Mouse (Mus musculus): ENCODE data around the gene Polrmt.

DNA sequence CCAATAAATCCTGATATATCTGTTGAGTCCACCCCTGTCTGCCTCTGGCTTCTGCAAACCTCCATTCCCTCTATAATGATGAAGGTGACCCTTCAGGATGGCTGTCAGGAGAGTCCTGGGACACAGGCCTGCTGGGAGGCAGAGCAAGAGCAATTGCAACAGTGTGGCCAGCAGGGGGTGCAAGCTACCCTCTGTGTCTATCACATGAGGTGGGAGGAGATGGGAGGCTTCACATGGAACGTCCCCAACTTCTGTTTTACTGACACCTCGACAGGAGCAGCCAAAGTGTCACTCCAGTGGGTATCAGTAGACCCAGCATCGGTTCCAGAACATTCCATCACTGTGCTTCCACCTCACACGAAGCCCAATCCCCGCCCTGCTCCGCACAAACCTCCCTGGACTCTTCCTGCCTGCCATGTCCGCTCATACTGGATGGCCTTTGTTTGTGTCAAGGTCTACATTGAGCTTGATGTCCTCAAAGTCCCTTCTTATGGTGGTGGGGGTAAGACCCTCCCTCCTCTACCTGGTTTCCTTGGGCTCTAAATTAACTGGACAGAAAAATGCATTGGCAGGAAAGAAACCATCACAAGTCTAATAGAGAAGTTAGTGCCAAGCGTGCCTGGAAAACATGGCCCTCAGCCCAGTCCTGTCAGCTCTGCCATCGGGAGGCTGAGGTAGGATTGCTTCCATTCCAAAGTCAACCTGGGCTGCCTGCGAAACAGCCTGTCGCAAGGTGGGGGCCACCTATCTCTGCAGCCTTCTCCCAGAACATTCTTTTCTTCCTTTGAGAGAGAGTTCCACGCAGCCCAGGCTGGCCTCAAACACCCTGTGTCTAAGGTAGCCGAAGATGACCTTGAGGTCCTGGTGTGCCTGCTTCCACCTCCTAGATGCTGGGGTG is 50.9 kb downstream of the Polrmt start:
- TF ChIP-seq CTCF (conservative IDR thresholded peaks at IDR 0.05; ENCODE audit: low read length) = peak; percentile 77
- TF ChIP-seq NANOG (IDR thresholded peaks at IDR 0.05; ENCODE audit: borderline replicate concordance, low read length) = no peak

All from E14TG2a.4 (cell line).